Mouse (Mus musculus): Measurements from ENCODE around the gene Rgs10.

The Rgs10 gene

GRCm38 (mm10) chr7:128408265-128408664 lies 10.3 kb downstream of the Rgs10 start:
- peak in 1 of 2 experiments; percentile 13 for DNase-seq

- no peak for DNase-seq
Observed at GRCm38 (mm10) chr7:128403988-128404387, 14.6 kb downstream of the Rgs10 start.

GRCm38 (mm10) chr7:128403586-128403985 lies 15.0 kb downstream of the Rgs10 start:
- DNase-seq = no peak

GRCm38 (mm10) chr7:128403128-128403527 lies 15.4 kb downstream of the Rgs10 start:
- DNase-seq = no peak

- DNase-seq = no peak
Observed at GRCm38 (mm10) chr7:128402577-128402976, 16.0 kb downstream of the Rgs10 start.

GRCm38 (mm10) chr7:128398664-128399063 lies 19.9 kb downstream of the Rgs10 start:
- no peak for DNase-seq

GRCm38 (mm10) chr7:128397066-128397465 lies 21.5 kb downstream of the Rgs10 start:
- no peak for DNase-seq

- DNase-seq = no peak
Observed at GRCm38 (mm10) chr7:128393756-128394155, 24.8 kb downstream of the Rgs10 start.

GRCm38 (mm10) chr7:128392972-128393314 lies 25.6 kb downstream of the Rgs10 start:
- DNase-seq = no peak

GRCm38 (mm10) chr7:128392071-128392971 lies 26.2 kb downstream of the Rgs10 start:
- DNase-seq = no peak

- no peak for DNase-seq
Observed at GRCm38 (mm10) chr7:128391267-128392057, 27.1 kb downstream of the Rgs10 start.

- DNase-seq = peak in 1 of 2 experiments; percentile 26
Observed at GRCm38 (mm10) chr7:128388968-128389367, 29.6 kb downstream of the Rgs10 start.

GRCm38 (mm10) chr7:128383726-128384463 lies 34.7 kb downstream of the Rgs10 start:
- DNase-seq = no peak

- no peak for DNase-seq
Observed at GRCm38 (mm10) chr7:128383189-128383725, 35.3 kb downstream of the Rgs10 start.

- no peak for DNase-seq
Observed at GRCm38 (mm10) chr7:128382527-128382860, 36.1 kb downstream of the Rgs10 start.

- DNase-seq = no peak
Observed at GRCm38 (mm10) chr7:128381811-128382526, 36.6 kb downstream of the Rgs10 start.

GRCm38 (mm10) chr7:128381001-128381400 lies 37.6 kb downstream of the Rgs10 start:
- no peak for DNase-seq

- DNase-seq = peak in 1 of 2 experiments; percentile 14
Observed at GRCm38 (mm10) chr7:128379162-128379805, 39.3 kb downstream of the Rgs10 start.

GRCm38 (mm10) chr7:128376206-128376701 lies 42.3 kb downstream of the Rgs10 start:
- no peak for DNase-seq

GRCm38 (mm10) chr7:128374156-128374555 lies 44.4 kb downstream of the Rgs10 start:
- DNase-seq = no peak

GRCm38 (mm10) chr7:128373751-128374150 lies 44.8 kb downstream of the Rgs10 start:
- no peak for DNase-seq
